Mouse (Mus musculus) stomach, embryonic 16.5 days (tissue): ENCODE results near the gene Gldc. TPM values are rescaled to one million over a fixed set of nuclear protein-coding genes. Genes with fewer than 3 reads are reported as not detected.

Source experiments
- ATAC-seq: fragments of 200-750 bp; cut with Nextera tagmentation; 2 replicates; pipeline ENCODE4 v1.8.0; 2017; ENCODE audit warnings: moderate number of reproducible peaks, moderate TSS enrichment; ENCODE audit not compliant: insufficient read depth, low FRiP score
- H3K27ac ChIP-seq: fragments of 300-500 bp; sonication (generic); 2 replicates; pipeline ENCODE4 v1.5.1; 2014; ENCODE audit warnings: low read length
- H3K27me3 ChIP-seq: fragments of 300-500 bp; sonication (generic); 2 replicates; pipeline ENCODE4 v1.6.1; 2014; ENCODE audit warnings: low read length, control low read depth, mixed read lengths; ENCODE audit not compliant: control insufficient read depth, insufficient read depth
- H3K36me3 ChIP-seq: fragments of 300-500 bp; sonication (generic); 2 replicates; pipeline ENCODE4 v1.6.1; 2014; ENCODE audit warnings: low read length; ENCODE audit not compliant: control insufficient read depth, insufficient read depth
- H3K4me1 ChIP-seq: fragments of 300-500 bp; sonication (generic); 2 replicates; pipeline ENCODE4 v1.6.1; 2014; ENCODE audit warnings: low read length, control low read depth, mixed read lengths; ENCODE audit not compliant: control insufficient read depth, insufficient read depth
- H3K4me2 ChIP-seq: fragments of 300-500 bp; sonication (generic); 2 replicates; pipeline ENCODE4 v1.6.1; 2014; ENCODE audit warnings: low read depth, low read length, mixed read lengths
- H3K4me3 ChIP-seq: fragments of 300-500 bp; sonication (generic); replicated peaks from 2 replicates; pipeline ENCODE4 v1.5.1; 2014; ENCODE audit warnings: mild to moderate bottlenecking, low read length
- H3K9ac ChIP-seq: fragments of 300-500 bp; sonication (generic); 2 replicates; pipeline ENCODE4 v1.6.1; 2014; ENCODE audit warnings: low read length
- H3K9me3 ChIP-seq: fragments of 300-500 bp; sonication (generic); replicated peaks from 2 replicates; pipeline ENCODE4 v1.6.1; 2016; ENCODE audit warnings: low read length, control low read depth; ENCODE audit not compliant: control insufficient read depth
- WGBS: fragments of 180-500 bp; shearing (Covaris S2); extraction: QIAGEN DNeasy Blood & Tissue Kit; methylation state at CpG from one replicate; pipeline ENCODE4 v1.1.7; 2014; 5-methylcytosine and 5-hydroxymethylcytosine counted together
- polyA plus RNA-seq: library from polyadenylated mRNA; unstranded; fragments of >200 nt; fragmentation: Nextera tagmentation; extraction: Ambion mirVana; gene quantifications from 2 replicates; pipeline ENCODE4 v1.2.1, GENCODE M21; 2015

The Gldc gene
- polyA plus RNA-seq, 1 experiment from 2014 or later: 5.4 TPM

DNA sequence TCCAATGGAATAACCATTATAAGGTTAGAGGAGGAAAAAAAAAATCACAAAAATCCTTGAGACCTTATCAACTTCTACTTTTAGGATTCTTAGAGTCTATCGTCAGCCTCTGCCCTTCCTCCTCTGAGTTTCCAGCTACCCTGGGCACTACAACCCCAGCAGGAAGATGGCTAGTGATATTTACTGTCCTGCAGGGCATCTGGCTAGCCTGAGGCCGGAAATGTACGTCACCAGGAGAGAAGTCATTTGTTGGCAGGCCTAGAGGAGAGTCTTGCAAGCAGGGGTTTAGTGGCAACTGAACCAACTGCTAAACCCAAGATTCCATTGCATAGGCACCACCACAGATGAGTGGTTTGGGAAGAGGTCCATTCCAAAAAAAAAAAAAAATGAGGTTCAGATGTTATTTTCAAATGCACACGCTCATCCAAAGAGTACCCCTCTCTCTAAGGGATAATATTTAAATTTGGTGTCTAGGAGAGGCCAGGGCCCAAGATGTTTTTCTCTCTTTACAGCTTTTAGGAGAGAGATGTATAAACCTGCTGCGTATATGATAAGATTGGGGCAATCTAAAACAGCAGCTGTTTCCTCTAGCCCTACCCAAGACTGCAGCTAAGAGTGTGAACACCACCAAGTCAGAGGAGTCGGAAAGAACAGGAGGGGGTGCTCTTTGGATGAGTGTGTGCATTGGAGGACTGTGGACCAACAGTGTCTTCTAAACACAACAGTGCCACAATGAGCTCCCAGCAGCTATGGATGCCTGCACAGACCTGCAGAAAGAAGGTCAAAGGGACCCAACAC lies 70.0 kb downstream of the Gldc start:
- no peaks in the 10 kb centered on the region for H3K9me3 ChIP-seq
- H3K9ac ChIP-seq: no peak overlapping the region
- H3K27me3 ChIP-seq: no peaks in the 10 kb centered on the region
- H3K4me2 ChIP-seq: no peak overlapping the region
- no peak overlapping the region for H3K4me3 ChIP-seq
- H3K27ac ChIP-seq: no peak overlapping the region
- 91% methylated on average over 6 of the region's 6 CpGs for WGBS
- ATAC-seq: no peak
- no peaks in the 10 kb centered on the region; the same call in 1 of the 2 replicates for H3K36me3 ChIP-seq
- H3K4me1 ChIP-seq: no peaks in the 10 kb centered on the region

GRCm38 (mm10) chr19:30102620-30103019 lies 72.6 kb downstream of the Gldc start:
- Histone ChIP-seq H3K4me1 (no peaks in the 10 kb centered on the region), H3K27me3 (no peaks in the 10 kb centered on the region), H3K4me3 (no peak overlapping the region), H3K36me3 (peaks cover 13% of the 10 kb centered on the region), H3K9ac (no peak overlapping the region), H3K4me2 (no peak overlapping the region), H3K9me3 (peaks cover 8% of the 10 kb centered on the region), H3K27ac (no peak overlapping the region)
- ATAC-seq: no peak
- WGBS: 75% methylated on average over 6 of the region's 6 CpGs

- Histone ChIP-seq H3K4me3 (no peak overlapping the region), H3K9ac (no peak overlapping the region), H3K9me3 (peaks cover 8% of the 10 kb centered on the region), H3K4me2 (no peak overlapping the region), H3K27ac (no peak overlapping the region), H3K4me1 (no peaks in the 10 kb centered on the region), H3K36me3 (peaks cover 30% of the 10 kb centered on the region), H3K27me3 (no peaks in the 10 kb centered on the region)
- WGBS: 92% methylated on average over 12 of the region's 12 CpGs
- ATAC-seq: no peak
Observed at GRCm38 (mm10) chr19:30100571-30100970, 74.7 kb downstream of the Gldc start.

DNA sequence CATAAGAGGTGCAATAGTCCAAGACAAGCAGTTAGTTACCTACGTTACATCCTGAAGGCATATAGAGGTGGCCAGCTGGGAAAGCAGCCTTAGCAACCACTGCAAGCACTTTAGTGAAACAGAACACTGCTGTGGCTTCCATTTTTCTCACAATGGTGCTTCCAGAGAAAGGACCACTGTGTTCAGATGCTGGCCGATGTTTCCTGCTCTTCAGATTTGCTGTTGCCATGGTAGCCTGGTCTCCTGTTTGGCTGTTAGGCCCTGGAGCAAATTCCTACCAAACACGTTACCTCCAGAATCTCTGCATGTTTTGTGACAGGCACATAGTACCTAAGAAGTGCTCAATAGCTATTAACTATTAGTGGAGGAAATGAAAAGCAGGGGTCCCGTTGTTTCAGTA lies 78.2 kb downstream of the Gldc start:
- H3K27me3 ChIP-seq: no peaks in the 10 kb centered on the region
- no peaks in the 10 kb centered on the region for H3K4me1 ChIP-seq
- peaks cover 8% of the 10 kb centered on the region for H3K9me3 ChIP-seq
- H3K27ac ChIP-seq: no peak overlapping the region
- H3K36me3 ChIP-seq: peaks cover 43% of the 10 kb centered on the region
- no peak overlapping the region for H3K4me2 ChIP-seq
- H3K9ac ChIP-seq: no peak overlapping the region
- 89% methylated on average over 4 of the region's 4 CpGs for WGBS
- no peak overlapping the region for H3K4me3 ChIP-seq
- no peak for ATAC-seq

- no peak overlapping the region for H3K4me3 ChIP-seq
- no peaks in the 10 kb centered on the region for H3K4me1 ChIP-seq
- H3K9me3 ChIP-seq: peaks cover 8% of the 10 kb centered on the region
- no peaks in the 10 kb centered on the region for H3K27me3 ChIP-seq
- ATAC-seq: no peak
- no peak overlapping the region for H3K27ac ChIP-seq
- peaks cover 49% of the 10 kb centered on the region for H3K36me3 ChIP-seq
- H3K4me2 ChIP-seq: no peak overlapping the region
- WGBS: 80% methylated on average over 3 of the region's 3 CpGs
- H3K9ac ChIP-seq: no peak overlapping the region
Observed at GRCm38 (mm10) chr19:30096186-30096585, 79.0 kb downstream of the Gldc start.

- Histone ChIP-seq H3K36me3 (peaks cover 40% of the 10 kb centered on the region), H3K9me3 (no peaks in the 10 kb centered on the region), H3K9ac (no peak overlapping the region), H3K27me3 (no peaks in the 10 kb centered on the region), H3K4me3 (no peak overlapping the region), H3K4me1 (no peaks in the 10 kb centered on the region), H3K27ac (no peak overlapping the region), H3K4me2 (no peak overlapping the region)
- ATAC-seq: no peak
- 90% methylated on average over 12 of the region's 12 CpGs for WGBS
Observed at GRCm38 (mm10) chr19:30091644-30092295, 83.5 kb downstream of the Gldc start.

GRCm38 (mm10) chr19:30090163-30090562 lies 85.1 kb downstream of the Gldc start:
- H3K36me3 ChIP-seq: peaks cover 33% of the 10 kb centered on the region
- H3K4me1 ChIP-seq: no peaks in the 10 kb centered on the region
- no peaks in the 10 kb centered on the region for H3K9me3 ChIP-seq
- no peak overlapping the region for H3K4me2 ChIP-seq
- no peak overlapping the region for H3K27ac ChIP-seq
- H3K4me3 ChIP-seq: no peak overlapping the region
- WGBS: 88% methylated on average over 6 of the region's 6 CpGs
- no peaks in the 10 kb centered on the region for H3K27me3 ChIP-seq
- H3K9ac ChIP-seq: no peak overlapping the region
- no peak for ATAC-seq

- WGBS: 46% methylated on average over 4 of the region's 4 CpGs
Observed at GRCm38 (mm10) chr19:30065797-30066196, 109.4 kb downstream of the Gldc start.

GRCm38 (mm10) chr19:30054218-30054617 lies 121.0 kb downstream of the Gldc start:
- Histone ChIP-seq H3K36me3 (peaks cover 5% of the 10 kb centered on the region; the same call in 1 of the 2 replicates), H3K27me3 (no peaks in the 10 kb centered on the region), H3K9ac (no peak overlapping the region), H3K9me3 (no peaks in the 10 kb centered on the region), H3K27ac (no peak overlapping the region), H3K4me2 (no peak overlapping the region), H3K4me1 (no peaks in the 10 kb centered on the region), H3K4me3 (no peak overlapping the region)
- no peak for ATAC-seq
- 88% methylated on average over 2 of the region's 2 CpGs for WGBS

More at GRCm38 (mm10) chr19:30065797-30066196, 109.4 kb downstream of the Gldc start:
- no peak overlapping the region for H3K9ac ChIP-seq
- H3K9me3 ChIP-seq: no peaks in the 10 kb centered on the region
- no peaks in the 10 kb centered on the region for H3K27me3 ChIP-seq
- peaks cover 3% of the 10 kb centered on the region; the same call in 1 of the 2 replicates for H3K36me3 ChIP-seq
- no peak overlapping the region for H3K4me2 ChIP-seq
- no peak overlapping the region for H3K4me3 ChIP-seq
- no peaks in the 10 kb centered on the region for H3K4me1 ChIP-seq
- no peak overlapping the region for H3K27ac ChIP-seq
- no peak for ATAC-seq
